Mouse (Mus musculus) brain, embryonic 14.5 days (tissue): ENCODE measurements at regions not wholly inside any gene's neighbourhood (a gene's known extent, or its start where the extent isn't known, plus 50 kb on each side); places are given as distances from the start of the nearest gene placed in this dataset.

ENCODE experiments used
- DNase-seq: peaks from one replicate; pipeline ENCODE4 v3.0.0-alpha.2; 2011; ENCODE audit warnings: low read depth
- CTCF ChIP-seq: fragments of 200-500 bp; IDR thresholded peaks from 2 replicates; pipeline ENCODE4 v1.5.1; 2012; ENCODE audit warnings: inconsistent platforms, mild to moderate bottlenecking, moderate library complexity, borderline replicate concordance; ENCODE audit not compliant: insufficient read depth, insufficient read length; ENCODE audit errors: extremely low read depth
- POLR2A ChIP-seq: fragments of 200-500 bp; IDR thresholded peaks from 2 replicates; pipeline ENCODE4 v1.6.1; 2012; ENCODE audit warnings: mild to moderate bottlenecking, inconsistent platforms, borderline replicate concordance; ENCODE audit not compliant: poor library complexity, insufficient read depth, insufficient read length, severe bottlenecking; ENCODE audit errors: extremely low read depth

DNA sequence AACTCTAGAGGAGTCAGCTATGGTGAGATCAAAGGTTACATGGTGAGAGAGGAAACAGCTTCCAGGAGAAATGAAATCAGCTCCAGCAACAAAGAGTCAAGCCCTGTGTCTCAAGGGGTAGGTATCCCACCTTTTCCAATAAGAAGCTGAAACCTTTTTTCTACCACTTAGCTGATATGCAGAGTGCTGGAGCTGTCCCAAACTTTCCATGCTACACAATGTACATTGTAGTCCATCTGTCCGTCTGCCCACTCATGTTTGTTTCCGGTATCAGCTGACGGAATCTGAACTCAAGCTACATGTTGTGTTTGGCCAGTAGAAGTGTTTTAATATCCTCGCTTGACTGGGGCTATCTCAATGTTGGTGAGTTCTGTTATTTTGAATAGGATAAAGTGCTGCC is 83.6 kb upstream of the Ngf start:
- DNase-seq = no peak
- TF ChIP-seq POLR2A = no peak
- TF ChIP-seq CTCF = no peak

DNA sequence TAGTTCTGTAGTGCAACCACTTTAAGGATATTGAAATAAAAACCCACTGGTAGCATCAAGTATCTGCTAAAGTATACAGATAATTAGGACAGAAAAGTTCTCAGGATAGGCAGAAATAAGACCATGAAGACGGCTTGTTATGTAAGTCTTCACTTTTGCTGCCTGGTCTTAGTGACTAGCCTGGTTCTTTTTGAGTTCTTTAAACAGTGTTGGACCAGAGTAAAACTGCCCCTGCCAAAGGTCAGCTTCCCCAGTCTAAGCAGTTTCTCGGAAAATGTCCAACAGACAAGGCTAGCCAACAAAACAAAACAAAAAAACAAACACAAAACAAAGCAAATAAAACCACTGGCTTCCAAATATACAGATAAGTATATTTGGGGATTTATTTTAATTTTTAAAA is 85.1 kb upstream of the Ngf start:
- TF ChIP-seq CTCF = no peak
- TF ChIP-seq POLR2A = no peak
- DNase-seq = no peak

DNA sequence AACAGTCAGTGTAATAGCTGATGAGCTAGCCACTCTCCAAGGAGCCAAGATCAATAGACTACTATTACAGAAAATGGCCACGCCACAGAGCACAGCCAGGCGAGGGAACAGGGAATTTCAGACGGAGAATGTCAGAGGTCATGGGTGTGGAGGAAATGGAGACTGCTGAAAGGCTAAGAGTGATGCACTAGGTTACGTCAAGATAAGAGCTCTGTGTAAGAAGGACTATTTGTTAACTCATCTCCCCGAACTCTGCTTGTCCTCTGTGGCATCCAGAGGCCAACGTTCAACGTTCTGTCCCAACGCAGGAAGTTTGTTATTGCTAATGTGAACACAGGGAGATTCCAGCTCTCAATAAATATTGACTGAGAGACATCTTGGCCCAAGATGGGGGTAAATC is 86.0 kb upstream of the Ngf start:
- TF ChIP-seq POLR2A (no peak), CTCF (no peak)
- no peak for DNase-seq

DNA sequence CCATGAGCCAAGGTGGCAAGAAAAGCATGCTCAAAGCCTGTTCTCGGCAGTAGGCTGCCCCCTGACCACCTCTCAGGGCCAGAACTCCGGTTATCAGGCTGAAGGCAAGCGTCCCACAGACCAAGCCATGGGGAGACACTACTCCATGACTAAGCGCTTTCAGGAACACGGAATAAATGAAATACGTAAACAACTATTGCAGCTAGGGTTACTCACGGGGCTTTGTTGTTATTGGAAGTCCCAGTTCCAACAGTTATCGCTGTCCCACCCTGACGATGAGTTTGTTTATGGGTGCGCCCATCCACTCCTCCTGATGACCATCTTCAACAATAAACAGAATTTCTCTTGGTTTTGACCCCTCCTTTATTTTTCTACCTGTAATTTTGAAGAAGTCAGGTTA is 88.0 kb upstream of the Ngf start:
- no peak for TF ChIP-seq POLR2A
- TF ChIP-seq CTCF = no peak

DNA sequence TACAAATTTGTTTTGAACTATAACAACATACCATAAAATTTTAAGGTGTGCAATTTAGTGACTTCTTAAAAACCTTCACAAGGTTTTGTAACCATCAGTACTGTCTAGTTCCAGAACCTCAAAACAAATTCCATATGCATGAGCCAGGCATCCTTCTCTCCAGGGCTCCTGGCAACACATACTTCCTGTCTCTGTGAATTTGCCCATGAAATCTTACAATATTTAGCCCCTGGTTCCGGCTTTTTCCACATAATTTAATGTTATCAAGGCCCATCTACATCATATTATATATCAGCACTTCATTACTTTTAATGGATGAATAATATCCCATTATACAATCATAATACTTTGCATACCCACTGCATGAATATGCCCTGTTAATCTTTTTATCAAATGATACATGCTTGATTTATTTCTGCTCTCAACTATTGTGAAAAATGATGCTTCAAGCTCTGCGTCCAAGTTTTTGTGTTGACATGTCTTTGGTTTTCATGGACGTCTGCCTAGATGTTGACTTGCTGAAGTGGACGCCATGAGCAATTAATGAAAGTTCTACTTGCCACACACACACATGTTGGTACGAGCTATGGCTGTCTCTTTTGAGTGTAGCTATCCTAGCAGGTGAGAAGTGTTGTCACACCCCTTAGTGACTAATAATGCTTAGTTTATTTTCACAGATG is 95.2 kb upstream of the Ngf start:
- no peak for TF ChIP-seq POLR2A
- no peak for TF ChIP-seq CTCF
- DNase-seq = no peak

More for the DNA sequence above, 88.0 kb upstream of the Ngf start:
- no peak for DNase-seq

GRCm38 (mm10) chr3:102372205-102372899 is 97.4 kb upstream of the Ngf start:
- DNase-seq = no peak
- TF ChIP-seq POLR2A = no peak
- no peak for TF ChIP-seq CTCF

DNA sequence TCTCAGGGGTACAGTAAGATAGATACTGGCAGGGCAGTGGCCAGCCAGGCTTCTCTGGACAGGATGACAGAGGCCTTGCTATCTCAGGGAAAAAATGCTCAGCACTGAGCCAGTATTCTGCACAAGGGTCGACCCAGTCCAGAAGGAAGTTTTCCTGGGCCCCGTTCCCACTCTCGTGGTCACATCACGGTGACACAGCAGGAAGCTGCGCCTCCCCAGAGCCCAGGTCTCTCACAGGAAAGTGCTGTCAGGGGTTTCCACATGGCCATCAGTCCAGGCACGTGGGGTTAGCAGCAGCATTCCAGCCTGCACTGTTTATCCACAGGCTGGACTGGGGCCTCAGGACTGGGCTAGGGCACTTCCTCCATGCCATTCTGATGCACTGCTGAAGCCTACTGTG is 103.5 kb upstream of the Ngf start:
- no peak for DNase-seq
- no peak for TF ChIP-seq CTCF
- TF ChIP-seq POLR2A = no peak

DNA sequence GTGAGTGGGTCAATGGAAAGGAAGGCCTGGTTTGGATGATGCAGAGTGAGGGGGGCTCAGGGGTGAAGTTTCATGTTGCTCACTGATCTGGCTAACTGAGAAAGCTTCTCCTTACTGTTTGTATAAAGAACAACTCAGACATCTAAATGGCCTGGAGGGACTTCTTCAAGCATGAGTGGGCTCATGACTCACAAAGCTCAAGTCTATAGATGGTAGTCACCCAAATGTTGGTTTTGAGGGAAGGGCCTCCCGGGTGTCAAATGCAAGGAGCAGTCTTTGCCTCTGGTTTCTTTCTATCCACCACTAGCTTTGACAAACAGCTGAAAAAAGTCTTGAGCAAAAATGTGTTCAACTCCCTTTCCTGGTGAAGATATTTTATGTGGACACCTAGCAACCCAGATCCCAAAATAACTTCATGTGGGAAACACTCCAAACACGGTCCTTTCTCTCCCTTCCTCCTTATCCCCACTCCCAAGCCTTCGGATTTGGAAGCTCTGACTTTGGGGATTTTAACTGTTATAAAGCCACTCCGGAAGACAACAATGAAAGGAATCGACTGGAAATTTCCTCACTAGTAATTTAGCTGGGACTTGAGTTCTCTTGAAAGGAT is 105.3 kb upstream of the Ngf start:
- DNase-seq = no peak
- no peak for TF ChIP-seq POLR2A
- no peak for TF ChIP-seq CTCF

GRCm38 (mm10) chr3:102360732-102361280 is 108.9 kb upstream of the Ngf start:
- no peak for DNase-seq
- no peak for TF ChIP-seq POLR2A

DNA sequence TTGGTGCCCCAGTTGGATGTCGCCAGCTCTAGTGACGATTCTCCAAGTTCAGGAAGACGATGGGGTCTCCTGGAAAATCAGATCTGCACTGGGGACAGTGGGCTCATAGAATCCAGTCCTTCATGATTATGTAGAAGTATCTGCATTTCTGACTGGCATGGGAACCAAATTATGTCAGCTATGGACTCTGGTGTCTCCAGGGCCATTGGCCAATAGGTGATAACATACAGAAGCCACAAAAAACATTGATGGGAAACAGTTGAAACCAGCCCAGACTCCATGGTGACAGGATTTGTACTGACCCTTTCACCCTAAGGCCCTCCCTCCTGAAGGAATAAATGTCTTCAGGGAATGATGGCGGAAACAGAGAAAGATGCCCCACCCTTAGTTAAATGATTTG is 110.9 kb upstream of the Ngf start:
- DNase-seq = no peak

GRCm38 (mm10) chr3:102357062-102357610 is 112.6 kb upstream of the Ngf start:
- TF ChIP-seq CTCF = no peak
- no peak for TF ChIP-seq POLR2A

More for the DNA sequence above, 110.9 kb upstream of the Ngf start:
- TF ChIP-seq POLR2A (no peak), CTCF (no peak)

More at GRCm38 (mm10) chr3:102357062-102357610, 112.6 kb upstream of the Ngf start:
- peak; percentile 16 for DNase-seq
